Mouse (Mus musculus): ENCODE measurements around the gene Tmco2. TPM values are rescaled to one million over a fixed set of nuclear protein-coding genes. Genes with fewer than 3 reads are reported as not detected.

The Tmco2 gene
- not detected in 2 replicates for polyA plus RNA-seq (2012; rRNA removed)

GRCm38 (mm10) chr4:121109126-121109525, at the start of gene Tmco2:
Gene Tmco2, minus strand, starts transcription at chr4:121109226.

GRCm38 (mm10) chr4:121097650-121098378, 11.2 kb downstream of the Tmco2 start, which contains the start of gene Zmpste24:
Gene Zmpste24, minus strand, starts transcription at chr4:121098241.

Other genes with a start within 250 kb of the Tmco2 start
- gene Exo5, start 184.2 kb downstream of the Tmco2 start, polyA plus RNA-seq (2012; rRNA removed): 4.5 and 4.9 TPM in 2 replicates
- 1.1 TPM in 2 replicates for gene Zfp69, start 157.5 kb downstream of the Tmco2 start, polyA plus RNA-seq (2012; rRNA removed)
- 12.5 and 14.8 TPM in 2 replicates for gene Smap2, start 92.0 kb downstream of the Tmco2 start, polyA plus RNA-seq (2012; rRNA removed)
- gene Col9a2, start 69.8 kb downstream of the Tmco2 start, polyA plus RNA-seq (2012; rRNA removed): 0.43 and 0.70 TPM in 2 replicates
- 13.5 and 15.5 TPM in 2 replicates for gene Zmpste24, start 11.0 kb downstream of the Tmco2 start, polyA plus RNA-seq (2012; rRNA removed)
- gene Rlf, start 105.9 kb upstream of the Tmco2 start, polyA plus RNA-seq (2012; rRNA removed): 5.0 and 5.9 TPM in 2 replicates
- not detected in 2 replicates for gene Gm12888, start 215.7 kb upstream of the Tmco2 start, polyA plus RNA-seq (2012; rRNA removed)

Data from liver, embryonic 18 days (tissue).